Mouse (Mus musculus): ENCODE data around the gene Tctn1.

Tctn1 gene

GRCm38 (mm10) chr5:122285767-122286150 lies 21.5 kb upstream of the Tctn1 start:
- no peak for DNase-seq (ENCODE audit: low spot score in 2 of 2)

GRCm38 (mm10) chr5:122285029-122285766 lies 20.9 kb upstream of the Tctn1 start:
- DNase-seq (ENCODE audit: low spot score in 2 of 2) = peak; percentile 62 to 70

GRCm38 (mm10) chr5:122284183-122285028 lies 20.1 kb upstream of the Tctn1 start, which contains the start of gene Pptc7:
TSS of gene Pptc7 (plus strand) at chr5:122284365.
- peak; percentile 95 to 96 for DNase-seq (ENCODE audit: low spot score in 2 of 2)

GRCm38 (mm10) chr5:122283828-122284182 lies 19.5 kb upstream of the Tctn1 start:
- no peak for DNase-seq (ENCODE audit: low spot score in 2 of 2)

GRCm38 (mm10) chr5:122280827-122281462 lies 16.7 kb upstream of the Tctn1 start:
- DNase-seq (ENCODE audit: low spot score in 2 of 2) = peak in 1 of 2 experiments; percentile 54

- DNase-seq (ENCODE audit: low spot score in 2 of 2) = no peak
These were observed 16.2 kb upstream of the Tctn1 start for GRCm38 (mm10) chr5:122280422-122280826.

- DNase-seq (ENCODE audit: low spot score in 2 of 2) = no peak
These were observed 15.7 kb upstream of the Tctn1 start for GRCm38 (mm10) chr5:122279799-122280421.

GRCm38 (mm10) chr5:122278946-122279345 lies 14.7 kb upstream of the Tctn1 start:
- DNase-seq (ENCODE audit: low spot score in 2 of 2) = no peak

GRCm38 (mm10) chr5:122274785-122275184 lies 10.5 kb upstream of the Tctn1 start:
- no peak for DNase-seq (ENCODE audit: low spot score in 2 of 2)

GRCm38 (mm10) chr5:122272821-122273220 lies 8.6 kb upstream of the Tctn1 start:
- DNase-seq (ENCODE audit: low spot score in 2 of 2) = no peak

- no peak for DNase-seq (ENCODE audit: low spot score in 2 of 2)
These were observed 4.8 kb upstream of the Tctn1 start for GRCm38 (mm10) chr5:122268858-122269604.

- peak; percentile 74 to 85 for DNase-seq (ENCODE audit: low spot score in 2 of 2)
These were observed 3.6 kb upstream of the Tctn1 start for GRCm38 (mm10) chr5:122267899-122268298.

- no peak for DNase-seq (ENCODE audit: low spot score in 2 of 2)
These were observed 2.9 kb upstream of the Tctn1 start for GRCm38 (mm10) chr5:122267136-122267535.

GRCm38 (mm10) chr5:122265942-122266341 lies 1.7 kb upstream of the Tctn1 start:
- no peak for DNase-seq (ENCODE audit: low spot score in 2 of 2)

- no peak for DNase-seq (ENCODE audit: low spot score in 2 of 2)
These were observed 927 bp upstream of the Tctn1 start for GRCm38 (mm10) chr5:122265187-122265586.

- DNase-seq (ENCODE audit: low spot score in 2 of 2) = no peak
These were observed 2.2 kb downstream of the Tctn1 start for GRCm38 (mm10) chr5:122262104-122262503.

- no peak for DNase-seq (ENCODE audit: low spot score in 2 of 2)
These were observed 6.1 kb downstream of the Tctn1 start for GRCm38 (mm10) chr5:122258027-122258741.

GRCm38 (mm10) chr5:122251895-122252606 lies 12.2 kb downstream of the Tctn1 start:
- peak; percentile 56 to 68 for DNase-seq (ENCODE audit: low spot score in 2 of 2)

- DNase-seq (ENCODE audit: low spot score in 2 of 2) = no peak
These were observed 15.0 kb downstream of the Tctn1 start for GRCm38 (mm10) chr5:122249281-122249680.

GRCm38 (mm10) chr5:122247934-122248333 lies 16.3 kb downstream of the Tctn1 start:
- DNase-seq (ENCODE audit: low spot score in 2 of 2) = no peak

All from right cerebral cortex, postnatal 10 days (tissue).